Mouse (Mus musculus): ENCODE data around the gene Arhgef25.

DNA sequence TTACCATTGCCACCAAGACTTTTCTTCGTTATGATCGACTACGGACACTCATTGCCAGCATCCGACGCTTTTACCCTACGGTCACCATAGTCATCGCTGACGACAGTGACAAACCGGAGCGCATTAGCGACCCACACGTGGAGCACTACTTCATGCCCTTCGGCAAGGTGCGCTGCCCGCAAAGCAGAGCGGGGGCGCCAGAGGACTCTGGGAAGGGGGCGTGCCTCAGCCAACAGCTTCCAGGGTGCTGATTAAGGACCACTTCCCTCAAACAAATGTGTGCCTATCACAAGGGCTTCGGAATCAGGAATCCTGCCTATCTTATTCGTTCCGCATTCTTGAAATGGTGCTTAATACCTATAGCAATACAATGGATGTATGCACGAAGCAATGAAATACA is 19.9 kb downstream of the Arhgef25 start:
- no peak for TF ChIP-seq POLR2A (IDR thresholded peaks at IDR 0.05; ENCODE audit: low read depth, low read length)
- no peak for TF ChIP-seq CTCF (IDR thresholded peaks at IDR 0.05; ENCODE audit: extremely low read depth, insufficient read depth, insufficient read length, insufficient replicate concordance)

Data from spleen, adult 2 months (tissue).